Mouse (Mus musculus) limb, embryonic 10.5 days (tissue): Measurements from ENCODE around the gene Mrtfa. TPM values are rescaled to one million over a fixed set of nuclear protein-coding genes. Genes with fewer than 3 reads are reported as not detected.
"Not testable (repeated sequence)": the region's sequence is repeated elsewhere in the genome, so short reads cannot be mapped to it uniquely, and the experiment has no call there.

Experiments used
- DNase-seq: peaks from one replicate; pipeline ENCODE4 v3.0.0-alpha.2; 2017; ENCODE audit warnings: low spot score
- H3K27ac ChIP-seq: fragments of 300-500 bp; sonication (generic); 2 replicates; pipeline ENCODE4 v1.5.1; 2016; ENCODE audit warnings: mild to moderate bottlenecking
- H3K27me3 ChIP-seq: fragments of 300-500 bp; sonication (generic); 2 replicates; pipeline ENCODE4 v1.6.1; 2016; ENCODE audit warnings: low read depth, mild to moderate bottlenecking; ENCODE audit not compliant: poor library complexity, severe bottlenecking
- H3K36me3 ChIP-seq: fragments of 300-500 bp; sonication (generic); 2 replicates; pipeline ENCODE4 v1.6.1; 2016; ENCODE audit warnings: mild to moderate bottlenecking, moderate library complexity
- H3K4me1 ChIP-seq: fragments of 300-500 bp; sonication (generic); 2 replicates; pipeline ENCODE4 v1.6.1; 2016
- H3K4me3 ChIP-seq: fragments of 300-500 bp; sonication (generic); 2 replicates; pipeline ENCODE4 v1.5.1; 2016; ENCODE audit warnings: mild to moderate bottlenecking, moderate library complexity
- H3K9me3 ChIP-seq: fragments of 300-500 bp; sonication (generic); replicated peaks from 2 replicates; pipeline ENCODE4 v1.6.1; 2016; ENCODE audit warnings: mild to moderate bottlenecking
- WGBS: fragments of 180-500 bp; shearing (Covaris S2); methylation state at CpG from one replicate; pipeline ENCODE4 v1.1.7; 2016; 5-methylcytosine and 5-hydroxymethylcytosine counted together
- polyA plus RNA-seq: library from polyadenylated mRNA; unstranded; fragments of >200 nt; fragmentation: Nextera tagmentation; extraction: Ambion mirVana; gene quantifications from 2 replicates; pipeline ENCODE4 v1.2.1, GENCODE M21; 2016

Mrtfa gene
- polyA plus RNA-seq, 1 experiment from 2014 or later = 24.9 TPM

GRCm38 (mm10) chr15:81221446-81221845, 30.9 kb upstream of the Mrtfa start:
- H3K27me3 ChIP-seq = no peaks in the 10 kb centered on the region
- 60% methylated on average over 6 of the region's 6 CpGs for whole genome bisulfite sequencing
- no peak overlapping the region for H3K4me3 ChIP-seq
- 0 out of 2 replicates have a peak, but pooled peaks cover 3% of the 10 kb centered on the region for H3K4me1 ChIP-seq
- no peak for DNase-seq
- no peak overlapping the region for H3K27ac ChIP-seq
- no peaks in the 10 kb centered on the region for H3K36me3 ChIP-seq
- H3K9me3 ChIP-seq = no peaks in the 10 kb centered on the region

GRCm38 (mm10) chr15:81220051-81220450, 29.5 kb upstream of the Mrtfa start:
- not testable (repeated sequence) for DNase-seq

DNA sequence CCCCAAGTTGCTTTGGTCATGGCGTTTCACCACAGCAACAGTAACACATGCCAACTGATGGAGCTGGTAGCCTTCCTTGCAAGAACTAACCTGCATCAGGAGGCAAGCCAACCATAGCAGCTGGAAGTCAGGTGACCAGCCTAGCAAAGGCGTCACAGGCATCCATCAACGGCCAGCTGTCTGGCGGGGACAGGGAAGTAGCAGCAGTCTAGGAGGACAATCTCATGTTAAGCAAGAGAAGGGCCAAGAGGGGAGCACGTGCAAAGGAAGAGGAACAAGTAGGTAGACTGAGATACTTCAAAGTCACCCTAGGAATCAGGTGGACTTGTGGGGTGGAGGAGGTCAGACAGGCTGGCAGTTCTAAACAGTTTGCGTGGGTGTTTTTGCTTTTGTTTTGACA, 28.5 kb upstream of the Mrtfa start:
- Histone ChIP-seq H3K27ac (no peak overlapping the region), H3K36me3 (no peaks in the 10 kb centered on the region), H3K4me1 (0 out of 2 replicates have a peak, but pooled peaks cover 3% of the 10 kb centered on the region), H3K27me3 (no peaks in the 10 kb centered on the region), H3K9me3 (no peaks in the 10 kb centered on the region), H3K4me3 (no peak overlapping the region)
- no peak for DNase-seq
- WGBS = 75% methylated on average over 6 of the region's 6 CpGs

More at GRCm38 (mm10) chr15:81220051-81220450, 29.5 kb upstream of the Mrtfa start:
- H3K27me3 ChIP-seq, H3K4me3 ChIP-seq, H3K9me3 ChIP-seq, H3K4me1 ChIP-seq, H3K27ac ChIP-seq, H3K36me3 ChIP-seq: not testable (repeated sequence)
- 75% methylated on average over 8 of the region's 8 CpGs for WGBS

GRCm38 (mm10) chr15:81216906-81217653, 26.5 kb upstream of the Mrtfa start:
- Histone ChIP-seq H3K27me3 (no peaks in the 10 kb centered on the region), H3K9me3 (no peaks in the 10 kb centered on the region), H3K4me1 (peaks cover 19% of the 10 kb centered on the region), H3K27ac (no peak overlapping the region), H3K4me3 (no peak overlapping the region), H3K36me3 (no peaks in the 10 kb centered on the region)
- 89% methylated on average over 19 of the region's 19 CpGs for WGBS
- no peak for DNase-seq

GRCm38 (mm10) chr15:81212976-81213375, 22.4 kb upstream of the Mrtfa start:
- no peaks in the 10 kb centered on the region for H3K36me3 ChIP-seq
- no peak overlapping the region for H3K4me3 ChIP-seq
- peaks cover 16% of the 10 kb centered on the region for H3K4me1 ChIP-seq
- WGBS = 37% methylated on average over 15 of the region's 15 CpGs
- peak overlapping the region; percentile 66; the same call in 1 of the 2 replicates for H3K27ac ChIP-seq
- H3K9me3 ChIP-seq = no peaks in the 10 kb centered on the region
- H3K27me3 ChIP-seq = no peaks in the 10 kb centered on the region
- DNase-seq = peak; percentile 60

DNA sequence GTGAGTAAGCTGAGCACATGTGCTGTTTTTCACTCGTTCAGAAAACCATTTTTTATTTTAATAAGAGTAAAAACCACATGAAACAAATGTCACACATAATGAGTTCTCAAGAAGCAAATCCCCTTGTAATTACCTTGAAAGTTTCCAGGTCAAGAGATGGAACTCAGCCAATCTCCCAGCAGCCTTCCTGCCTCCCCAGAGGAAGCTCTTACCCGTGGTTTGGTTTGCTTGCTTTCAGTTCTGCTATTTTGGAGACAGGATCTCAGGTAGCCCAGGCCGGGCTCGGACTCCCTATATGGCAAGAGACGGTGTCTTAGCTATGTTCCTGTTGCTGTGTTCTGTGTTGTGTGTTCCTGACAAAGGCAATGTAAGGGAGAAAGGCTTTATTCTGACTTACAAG, 19.9 kb upstream of the Mrtfa start:
- peaks cover 16% of the 10 kb centered on the region for H3K4me1 ChIP-seq
- no peaks in the 10 kb centered on the region for H3K36me3 ChIP-seq
- 83% methylated on average over 5 of the region's 5 CpGs for WGBS
- H3K27ac ChIP-seq = no peak overlapping the region
- DNase-seq = no peak
- H3K27me3 ChIP-seq = no peaks in the 10 kb centered on the region
- no peaks in the 10 kb centered on the region for H3K9me3 ChIP-seq
- H3K4me3 ChIP-seq = no peak overlapping the region

DNA sequence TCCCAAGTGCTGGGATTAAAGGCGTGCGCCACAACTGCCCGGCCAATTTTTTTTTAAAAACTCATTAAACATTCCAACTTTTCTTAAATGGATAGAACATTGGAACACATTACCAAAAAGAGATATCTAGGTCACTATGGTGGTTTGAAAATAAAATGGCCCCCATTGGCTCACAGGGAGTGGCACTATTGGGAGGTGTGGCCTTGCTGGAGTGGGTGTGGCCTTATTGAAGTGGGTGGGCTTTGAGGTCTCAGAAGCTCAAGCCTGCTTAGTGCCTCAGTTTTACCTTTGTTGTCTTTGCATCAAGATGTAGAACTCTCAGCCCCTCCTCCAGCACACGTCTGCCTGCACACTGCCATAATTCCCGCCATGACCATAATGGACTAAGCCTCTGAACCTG, 11.9 kb upstream of the Mrtfa start:
- H3K4me3 ChIP-seq = no peak overlapping the region
- DNase-seq = no peak
- H3K9me3 ChIP-seq = no peaks in the 10 kb centered on the region
- whole genome bisulfite sequencing = 93% methylated on average over 5 of the region's 5 CpGs
- no peak overlapping the region for H3K27ac ChIP-seq
- H3K4me1 ChIP-seq = no peaks in the 10 kb centered on the region; the same call in 1 of the 2 replicates
- no peaks in the 10 kb centered on the region for H3K27me3 ChIP-seq
- H3K36me3 ChIP-seq = no peaks in the 10 kb centered on the region

DNA sequence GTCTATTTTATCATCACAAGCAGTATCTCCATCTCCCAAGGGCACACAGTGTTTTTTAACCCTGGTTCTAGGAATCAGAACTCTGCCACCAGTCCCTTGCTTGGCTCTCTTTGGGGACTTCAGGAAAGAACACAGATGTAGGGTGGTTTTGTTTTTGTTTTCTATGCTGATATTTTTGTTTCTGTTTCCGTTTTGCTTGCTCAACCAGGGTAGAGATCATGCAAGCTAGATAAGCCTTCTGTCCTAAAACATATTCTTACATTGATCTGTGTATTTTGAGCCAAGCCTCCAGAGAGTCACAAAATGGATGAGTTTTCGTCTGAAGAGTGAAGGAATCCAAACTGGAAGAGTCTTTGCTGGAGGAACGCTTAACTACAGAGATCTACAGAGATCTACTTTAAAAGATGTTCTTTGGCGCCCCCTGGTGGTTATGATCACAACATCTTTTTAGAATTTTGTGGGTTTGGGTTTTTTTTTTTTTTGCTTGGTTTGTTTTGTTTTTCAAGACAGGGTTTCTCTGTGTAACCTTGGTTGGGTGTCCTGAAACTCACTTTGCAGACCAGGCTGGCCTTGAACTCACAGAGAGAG, 8.9 kb upstream of the Mrtfa start:
- H3K9me3 ChIP-seq = no peaks in the 10 kb centered on the region
- DNase-seq = peak; percentile 79
- H3K27me3 ChIP-seq = no peaks in the 10 kb centered on the region
- no peaks in the 10 kb centered on the region for H3K4me1 ChIP-seq
- H3K4me3 ChIP-seq = no peak overlapping the region
- WGBS = 31% methylated on average over 4 of the region's 4 CpGs
- H3K36me3 ChIP-seq = no peaks in the 10 kb centered on the region
- no peak overlapping the region for H3K27ac ChIP-seq

- Histone ChIP-seq H3K4me1 (no peaks in the 10 kb centered on the region), H3K9me3 (no peaks in the 10 kb centered on the region), H3K27ac (no peak overlapping the region), H3K4me3 (no peak overlapping the region), H3K36me3 (no peaks in the 10 kb centered on the region), H3K27me3 (no peaks in the 10 kb centered on the region)
- DNase-seq = no peak
- WGBS = 88% methylated on average over 5 of the region's 5 CpGs
These were observed 7.9 kb upstream of the Mrtfa start for GRCm38 (mm10) chr15:81198447-81198846.

- no peak for DNase-seq
- Histone ChIP-seq H3K27me3 (no peaks in the 10 kb centered on the region), H3K9me3 (no peaks in the 10 kb centered on the region), H3K4me3 (no peak overlapping the region), H3K4me1 (no peaks in the 10 kb centered on the region), H3K36me3 (no peaks in the 10 kb centered on the region), H3K27ac (no peak overlapping the region)
- WGBS = 93% methylated on average over 10 of the region's 10 CpGs
These were observed 6.6 kb upstream of the Mrtfa start for GRCm38 (mm10) chr15:81197197-81197596.

DNA sequence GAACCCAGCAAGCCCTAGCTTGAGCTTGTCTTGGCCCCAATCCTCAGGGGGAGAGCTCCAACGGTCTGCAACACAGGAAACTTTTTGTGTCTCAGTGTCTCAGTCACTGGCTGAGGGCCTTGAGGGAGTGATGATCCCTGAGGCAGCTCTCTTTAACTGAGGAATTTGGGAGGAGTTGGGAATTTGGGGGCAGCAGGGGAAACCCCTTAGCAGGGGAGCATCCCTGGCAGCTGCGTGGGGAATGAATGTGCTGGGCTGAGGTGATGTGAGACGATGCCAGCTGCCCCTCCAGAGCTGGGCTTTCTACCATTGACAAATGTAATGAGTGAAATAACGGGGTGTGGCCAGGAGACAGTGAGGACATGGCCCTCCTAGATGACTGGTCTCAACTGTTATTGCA, 4.9 kb upstream of the Mrtfa start:
- no peaks in the 10 kb centered on the region for H3K9me3 ChIP-seq
- H3K36me3 ChIP-seq = no peaks in the 10 kb centered on the region
- DNase-seq = no peak
- peaks cover 6% of the 10 kb centered on the region for H3K4me1 ChIP-seq
- no peaks in the 10 kb centered on the region for H3K27me3 ChIP-seq
- no peak overlapping the region for H3K4me3 ChIP-seq
- no peak overlapping the region for H3K27ac ChIP-seq
- 49% methylated on average over 4 of the region's 4 CpGs for WGBS

- WGBS = 87% methylated on average over 6 of the region's 6 CpGs
- no peaks in the 10 kb centered on the region for H3K36me3 ChIP-seq
- H3K4me3 ChIP-seq = no peak overlapping the region
- no peak overlapping the region for H3K27ac ChIP-seq
- DNase-seq = no peak
- H3K9me3 ChIP-seq = no peaks in the 10 kb centered on the region
- no peaks in the 10 kb centered on the region for H3K27me3 ChIP-seq
- peaks cover 10% of the 10 kb centered on the region for H3K4me1 ChIP-seq
These were observed 4.2 kb upstream of the Mrtfa start for GRCm38 (mm10) chr15:81194791-81195190.

DNA sequence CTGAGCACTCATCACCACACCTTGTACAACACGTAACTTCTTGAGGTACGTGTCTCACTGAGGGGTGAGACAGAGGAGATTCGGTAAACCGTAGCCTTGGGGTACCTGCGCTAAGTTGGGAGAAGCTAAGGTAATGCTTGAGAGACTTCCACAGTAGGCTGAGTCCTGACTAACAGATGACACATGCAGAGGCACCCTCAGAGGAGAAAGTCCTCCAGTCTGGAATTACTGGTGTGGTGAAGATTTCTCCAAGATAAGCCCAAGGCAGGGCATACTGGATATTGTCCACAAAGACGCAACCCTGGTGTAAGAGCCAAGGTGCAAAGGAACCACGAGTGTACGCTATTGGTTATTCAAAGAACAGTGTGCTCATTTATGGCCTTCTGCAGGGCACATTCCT, 2.3 kb upstream of the Mrtfa start:
- 94% methylated on average over 8 of the region's 8 CpGs for WGBS
- Histone ChIP-seq H3K27ac (no peak overlapping the region), H3K4me1 (peaks cover 24% of the 10 kb centered on the region), H3K4me3 (no peak overlapping the region), H3K27me3 (no peaks in the 10 kb centered on the region), H3K36me3 (peaks cover 4% of the 10 kb centered on the region; the same call in 1 of the 2 replicates), H3K9me3 (no peaks in the 10 kb centered on the region)
- DNase-seq = no peak
